7 mouse cellular contexts compared by ENCODE assay signal in the genomic region with DNA sequence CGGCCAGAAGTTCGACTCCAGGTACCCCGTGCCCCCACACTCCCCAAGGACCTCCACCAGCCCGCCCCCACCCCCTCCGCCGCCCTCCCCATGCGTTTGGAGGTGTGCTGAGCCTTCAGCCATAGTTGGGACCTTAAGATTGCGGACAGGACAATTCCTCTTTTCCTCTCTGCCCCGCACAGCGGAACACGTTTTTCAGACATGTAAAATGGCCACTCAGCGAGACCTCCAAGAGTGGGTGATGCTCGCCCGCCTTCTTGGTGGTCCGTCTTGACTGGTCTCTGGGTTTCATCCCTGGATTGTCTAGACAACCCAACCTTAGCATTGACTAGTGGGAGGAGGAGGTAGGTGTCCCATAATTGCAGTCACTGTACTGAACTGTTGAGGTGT. TPM values are rescaled to one million over a fixed set of nuclear protein-coding genes. Genes with fewer than 3 reads are reported as not detected.
DNase-seq lines count a peak whose midpoint lies in the region; ATAC-seq and TF ChIP-seq lines count a peak whose summit lies in the region.

No protein-coding gene starts in this region.

- H3K4me2 ChIP-seq in midbrain, postnatal 0 days (ENCODE audit: low read depth, low read length, poor library complexity, severe bottlenecking) = peak overlapping the region; percentile 94

- 2% methylated on average over 15 of the region's 15 CpGs for whole genome bisulfite sequencing in forebrain, embryonic 10.5 days
- WGBS in midbrain, postnatal 0 days = 3% methylated on average over 15 of the region's 15 CpGs

- peak overlapping the region; percentile 74; the same call in 1 of the 2 replicates for H3K9ac ChIP-seq in midbrain, postnatal 0 days (replicated peaks; ENCODE audit: low read length, poor library complexity, severe bottlenecking)

- DNase-seq in testis, postnatal 14 days (ENCODE audit: low spot score) = no peak
- DNase-seq in forebrain, embryonic 10.5 days (ENCODE audit: extremely low spot score, low spot score) = no peak
- DNase-seq in kidney, postnatal 10 days = peak; percentile 21
- no peak for DNase-seq in midbrain, postnatal 0 days (ENCODE audit: low spot score)
- DNase-seq in cerebellum, adult 9-10 months = no peak
- DNase-seq in adrenal gland, adult 2 months = no peak

- H3K4me1 ChIP-seq in testis, adult 2 months (ENCODE audit: control insufficient read depth, insufficient read depth, low read length) = peaks cover 2% of the 10 kb centered on the region
- peaks cover 16% of the 10 kb centered on the region for H3K4me1 ChIP-seq in forebrain, embryonic 10.5 days
- peaks cover 2% of the 10 kb centered on the region; the same call in 1 of the 2 replicates for H3K4me1 ChIP-seq in midbrain, postnatal 0 days (ENCODE audit: insufficient read depth, low read length)

- H3K4me3 ChIP-seq in testis, adult 2 months (ENCODE audit: control insufficient read depth, low read depth, low read length) = peak overlapping the region; percentile 93
- H3K4me3 ChIP-seq in forebrain, embryonic 10.5 days = peak overlapping the region; percentile 72
- H3K4me3 ChIP-seq in midbrain, postnatal 0 days (ENCODE audit: low read depth, low read length) = peak overlapping the region; percentile 66

- TF ChIP-seq CTCF in testis, adult 2 months (IDR thresholded peaks at IDR 0.05; ENCODE audit: control insufficient read depth, insufficient read depth, insufficient replicate concordance, low read depth, low read length) = no peak
- TF ChIP-seq CTCF in midbrain, postnatal 0 days (IDR thresholded peaks at IDR 0.05) = no peak

- no peaks in the 10 kb centered on the region for H3K36me3 ChIP-seq in testis, adult 2 months (ENCODE audit: control insufficient read depth, insufficient read depth, low read length)
- H3K36me3 ChIP-seq in forebrain, embryonic 10.5 days (replicated peaks) = peaks cover 24% of the 10 kb centered on the region
- H3K36me3 ChIP-seq in midbrain, postnatal 0 days (ENCODE audit: insufficient read depth, low read length) = no peaks in the 10 kb centered on the region

- no peak overlapping the region for H3K27ac ChIP-seq in testis, adult 2 months (ENCODE audit: control insufficient read depth, insufficient read depth, low read depth, low read length)
- peak overlapping the region; percentile 90 for H3K27ac ChIP-seq in forebrain, embryonic 10.5 days
- no peak overlapping the region for H3K27ac ChIP-seq in midbrain, postnatal 0 days (ENCODE audit: low read depth, low read length)

- H3K27me3 ChIP-seq in testis, adult 2 months (ENCODE audit: control insufficient read depth, insufficient read depth, low read length) = peaks cover 3% of the 10 kb centered on the region
- peaks cover 6% of the 10 kb centered on the region; the same call in 1 of the 2 replicates for H3K27me3 ChIP-seq in forebrain, embryonic 10.5 days (ENCODE audit: poor library complexity, severe bottlenecking)
- 0 out of 2 replicates have a peak, but pooled peaks cover 3% of the 10 kb centered on the region for H3K27me3 ChIP-seq in midbrain, postnatal 0 days (ENCODE audit: insufficient read depth, low read length)

- TF ChIP-seq POLR2A in testis, adult 2 months (IDR thresholded peaks at IDR 0.05; ENCODE audit: control insufficient read depth, low read depth, low read length) = no peak

- no peaks in the 10 kb centered on the region for H3K9me3 ChIP-seq in forebrain, embryonic 10.5 days
- H3K9me3 ChIP-seq in midbrain, postnatal 0 days (ENCODE audit: low read length) = no peaks in the 10 kb centered on the region

- ATAC-seq in midbrain, postnatal 0 days (ENCODE audit: low FRiP score) = no peak; the same call in 1 of the 2 replicates

RNA-seq across cellular contexts. Expression of a gene that starts 0.5 kb away (rescaled TPM):
- polyA plus RNA-seq in testis, adult 2 months (2012; rRNA removed) = 6.0 and 10.5 TPM in 2 replicates
- polyA plus RNA-seq in forebrain, embryonic 10.5 days (2016; fragmentation: Nextera tagmentation; extraction: Ambion mirVana) = 58.4 and 63.8 TPM in 2 replicates
- 44.8 and 46.5 TPM in 2 replicates for total RNA-seq in midbrain, postnatal 0 days (2014; rRNA removed)
- 31.9 and 36.7 TPM in 2 replicates for polyA plus RNA-seq in midbrain, postnatal 0 days (2015; fragmentation: Nextera tagmentation; extraction: Ambion mirVana)
- total RNA-seq in adrenal gland, adult 2 months (2021) = 10 to 100 TPM; 53.9 to 87.1 TPM
- polyA plus RNA-seq in adrenal gland, adult 2 months (2012; rRNA removed) = 33.5 and 35.2 TPM in 2 replicates

RNA-seq across cellular contexts. Expression of a gene that starts 34.8 kb away (rescaled TPM):
- polyA plus RNA-seq in testis, adult 2 months (2012; rRNA removed) = 3.7 and 5.5 TPM in 2 replicates
- polyA plus RNA-seq in forebrain, embryonic 10.5 days (2016; fragmentation: Nextera tagmentation; extraction: Ambion mirVana) = 34.6 and 37.3 TPM in 2 replicates
- total RNA-seq in midbrain, postnatal 0 days (2014; rRNA removed) = 36.9 and 50.1 TPM in 2 replicates
- 15.9 and 18.4 TPM in 2 replicates for polyA plus RNA-seq in midbrain, postnatal 0 days (2015; fragmentation: Nextera tagmentation; extraction: Ambion mirVana)
- 10 to 100 TPM; 28.5 to 32.7 TPM for total RNA-seq in adrenal gland, adult 2 months (2021)
- polyA plus RNA-seq in adrenal gland, adult 2 months (2012; rRNA removed) = 3.0 and 4.3 TPM in 2 replicates
